21 mouse cellular contexts compared by ENCODE assay signal in genomic region chr15:3501683-3502082, GRCm38 (mm10).
A peak's percentile ranks its signal among the peaks of the same experiment; 100 is the strongest.
DNase-seq lines count a peak whose midpoint lies in the region; ATAC-seq and TF ChIP-seq lines count a peak whose summit lies in the region.
"Had no signal": no experiment of that assay in that cellular context is flagged by ENCODE, and none has a peak within 500 bp of the region (broad histone marks: within the 10 kb centered on the region; RNA-seq: fewer than 3 reads in every experiment).

No protein-coding gene starts in this region.

- no peaks in the 10 kb centered on the region for H3K36me3 ChIP-seq in embryonic facial prominence, embryonic 14.5 days (ENCODE audit: control insufficient read depth, insufficient read depth, low read length)
- no peaks in the 10 kb centered on the region for H3K36me3 ChIP-seq in embryonic facial prominence, embryonic 10.5 days (replicated peaks)
- no peaks in the 10 kb centered on the region; the same call in 1 of the 2 replicates for H3K36me3 ChIP-seq in kidney, embryonic 16.5 days (ENCODE audit: insufficient read depth, low read length)
- H3K36me3 ChIP-seq in stomach, embryonic 15.5 days, result no peaks in the 10 kb centered on the region
- H3K36me3 ChIP-seq in stomach, postnatal 0 days (ENCODE audit: control insufficient read depth, insufficient read depth, low read length), result no peaks in the 10 kb centered on the region
- no peaks in the 10 kb centered on the region for H3K36me3 ChIP-seq in stomach, embryonic 16.5 days (ENCODE audit: control insufficient read depth, insufficient read depth, low read length)
- H3K36me3 ChIP-seq: embryonic facial prominence, embryonic 13.5 days; forebrain, embryonic 15.5 days; heart, embryonic 15.5 days; hindbrain, embryonic 15.5 days; midbrain, embryonic 10.5 days had no signal

- intact Hi-C loops in left cerebral cortex, postnatal 14 days (cut with DNase I), result no loop called here

- H3K4me1 ChIP-seq in embryonic facial prominence, embryonic 14.5 days (ENCODE audit: control insufficient read depth, insufficient read depth, low read length), result no peaks in the 10 kb centered on the region
- no peaks in the 10 kb centered on the region for H3K4me1 ChIP-seq in embryonic facial prominence, embryonic 10.5 days
- no peaks in the 10 kb centered on the region for H3K4me1 ChIP-seq in kidney, embryonic 16.5 days (ENCODE audit: insufficient read depth, low read length)
- H3K4me1 ChIP-seq in stomach, embryonic 15.5 days, result peaks cover 6% of the 10 kb centered on the region; the same call in 1 of the 2 replicates
- no peaks in the 10 kb centered on the region for H3K4me1 ChIP-seq in stomach, postnatal 0 days (replicated peaks; ENCODE audit: control insufficient read depth, insufficient read depth)
- peaks cover 21% of the 10 kb centered on the region for H3K4me1 ChIP-seq in stomach, embryonic 16.5 days (ENCODE audit: control insufficient read depth, insufficient read depth, low read length)
- H3K4me1 ChIP-seq: embryonic facial prominence, embryonic 13.5 days; forebrain, embryonic 15.5 days; hindbrain, embryonic 15.5 days; midbrain, embryonic 10.5 days had no signal

- 62% methylated on average over 3 of the region's 3 CpGs for WGBS in embryonic facial prominence, embryonic 14.5 days
- 83% methylated on average over 3 of the region's 3 CpGs for WGBS in embryonic facial prominence, embryonic 10.5 days
- 57% methylated on average over 3 of the region's 3 CpGs for WGBS in kidney, embryonic 16.5 days
- WGBS in stomach, embryonic 15.5 days, result 64% methylated on average over 3 of the region's 3 CpGs
- WGBS in stomach, postnatal 0 days, result 51% methylated on average over 3 of the region's 3 CpGs
- 66% methylated on average over 3 of the region's 3 CpGs for WGBS in stomach, embryonic 16.5 days

- TF ChIP-seq CTCF in stomach, postnatal 0 days (IDR thresholded peaks at IDR 0.05; ENCODE audit: low read depth), result no peak

- peak; percentile 52 for DNase-seq in embryonic facial prominence, embryonic 14.5 days (ENCODE audit: low spot score)
- no peak for DNase-seq in embryonic facial prominence, embryonic 10.5 days (ENCODE audit: low spot score)
- peak; percentile 56 for DNase-seq in kidney, adult 11 months
- no peak for DNase-seq in stomach, postnatal 0 days (ENCODE audit: low spot score)
- no peak for DNase-seq in left cerebral cortex, postnatal 14 days (ENCODE audit: low spot score in 2 of 2)
- DNase-seq: adrenal gland, postnatal 10 days; cerebellum, adult 18-20 months; cerebellum, postnatal 14 days; gastrocnemius, postnatal 14 days; layer of hippocampus, postnatal 36 days; liver, postnatal 0 days; lung, postnatal 10 days had no signal

- no peak for ATAC-seq in embryonic facial prominence, embryonic 14.5 days (ENCODE audit: low read depth)
- no peak for ATAC-seq in kidney, embryonic 16.5 days (ENCODE audit: low FRiP score, low TSS enrichment)
- ATAC-seq in stomach, embryonic 15.5 days (ENCODE audit: insufficient read depth, low FRiP score, low read depth), result peak; percentile 61; the same call in 1 of the 2 replicates
- no peak for ATAC-seq in stomach, postnatal 0 days (ENCODE audit: low FRiP score, low TSS enrichment)
- ATAC-seq in stomach, embryonic 16.5 days (ENCODE audit: insufficient read depth, low FRiP score), result no peak
- ATAC-seq: forebrain, embryonic 15.5 days; liver, postnatal 0 days had no signal

- H3K9me3 ChIP-seq in embryonic facial prominence, embryonic 14.5 days (ENCODE audit: control insufficient read depth, low read length), result no peaks in the 10 kb centered on the region
- no peaks in the 10 kb centered on the region for H3K9me3 ChIP-seq in embryonic facial prominence, embryonic 10.5 days
- no peaks in the 10 kb centered on the region for H3K9me3 ChIP-seq in kidney, embryonic 16.5 days (ENCODE audit: low read length)
- H3K9me3 ChIP-seq in stomach, embryonic 15.5 days, result no peaks in the 10 kb centered on the region
- H3K9me3 ChIP-seq in stomach, postnatal 0 days (ENCODE audit: control insufficient read depth, low read length), result no peaks in the 10 kb centered on the region
- no peaks in the 10 kb centered on the region for H3K9me3 ChIP-seq in stomach, embryonic 16.5 days (replicated peaks; ENCODE audit: control insufficient read depth, low read length)
- H3K9me3 ChIP-seq: embryonic facial prominence, embryonic 13.5 days; forebrain, embryonic 15.5 days; heart, embryonic 15.5 days; hindbrain, embryonic 15.5 days; midbrain, embryonic 10.5 days had no signal

- no peaks in the 10 kb centered on the region for H3K27me3 ChIP-seq in embryonic facial prominence, embryonic 14.5 days (replicated peaks; ENCODE audit: control insufficient read depth, insufficient read depth, low read length)
- no peaks in the 10 kb centered on the region for H3K27me3 ChIP-seq in embryonic facial prominence, embryonic 10.5 days (replicated peaks; ENCODE audit: low read depth, poor library complexity, severe bottlenecking)
- no peaks in the 10 kb centered on the region for H3K27me3 ChIP-seq in kidney, embryonic 16.5 days (ENCODE audit: insufficient read depth, low read length)
- H3K27me3 ChIP-seq in stomach, embryonic 15.5 days (replicated peaks), result no peaks in the 10 kb centered on the region
- H3K27me3 ChIP-seq in stomach, postnatal 0 days (ENCODE audit: control insufficient read depth, insufficient read depth, low read length), result no peaks in the 10 kb centered on the region
- H3K27me3 ChIP-seq in stomach, embryonic 16.5 days (ENCODE audit: control insufficient read depth, insufficient read depth, low read length), result no peaks in the 10 kb centered on the region
- H3K27me3 ChIP-seq: embryonic facial prominence, embryonic 13.5 days; forebrain, embryonic 15.5 days; heart, embryonic 15.5 days; hindbrain, embryonic 15.5 days had no signal

- no peak overlapping the region for H3K27ac ChIP-seq in embryonic facial prominence, embryonic 14.5 days (replicated peaks; ENCODE audit: low read depth, low read length)
- no peak overlapping the region for H3K27ac ChIP-seq in embryonic facial prominence, embryonic 10.5 days (replicated peaks)
- no peak overlapping the region for H3K27ac ChIP-seq in kidney, embryonic 16.5 days (ENCODE audit: low read length)
- no peak overlapping the region for H3K27ac ChIP-seq in stomach, embryonic 15.5 days
- H3K27ac ChIP-seq in stomach, postnatal 0 days (replicated peaks), result no peak overlapping the region
- H3K27ac ChIP-seq in stomach, embryonic 16.5 days (ENCODE audit: low read length), result peak overlapping the region; percentile 60; the same call in 1 of the 2 replicates
- H3K27ac ChIP-seq: embryonic facial prominence, embryonic 13.5 days; forebrain, embryonic 15.5 days; heart, embryonic 15.5 days; hindbrain, embryonic 15.5 days; midbrain, embryonic 10.5 days had no signal

- no peak overlapping the region for H3K9ac ChIP-seq in embryonic facial prominence, embryonic 14.5 days (ENCODE audit: low read depth, low read length)
- H3K9ac ChIP-seq in kidney, embryonic 16.5 days (replicated peaks; ENCODE audit: low read length), result no peak overlapping the region
- no peak overlapping the region for H3K9ac ChIP-seq in stomach, embryonic 15.5 days
- H3K9ac ChIP-seq in stomach, postnatal 0 days (ENCODE audit: low read length), result no peak overlapping the region
- H3K9ac ChIP-seq in stomach, embryonic 16.5 days (ENCODE audit: low read length), result no peak overlapping the region
- H3K9ac ChIP-seq: embryonic facial prominence, embryonic 13.5 days; forebrain, embryonic 15.5 days; heart, embryonic 15.5 days; hindbrain, embryonic 15.5 days; liver, postnatal 0 days had no signal

- H3K4me2 ChIP-seq in embryonic facial prominence, embryonic 14.5 days (ENCODE audit: low read depth, low read length), result no peak overlapping the region
- no peak overlapping the region for H3K4me2 ChIP-seq in kidney, embryonic 16.5 days (replicated peaks; ENCODE audit: low read depth, low read length)
- H3K4me2 ChIP-seq in stomach, embryonic 15.5 days, result no peak overlapping the region
- no peak overlapping the region for H3K4me2 ChIP-seq in stomach, postnatal 0 days (replicated peaks; ENCODE audit: low read depth)
- no peak overlapping the region for H3K4me2 ChIP-seq in stomach, embryonic 16.5 days (ENCODE audit: low read depth, low read length)
- H3K4me2 ChIP-seq: embryonic facial prominence, embryonic 13.5 days; forebrain, embryonic 15.5 days; heart, embryonic 15.5 days; hindbrain, embryonic 15.5 days; liver, embryonic 11.5 days had no signal

- no peak for TF ChIP-seq EP300 in stomach, postnatal 0 days (optimal IDR thresholded peaks at IDR 0.05)

- H3K4me3 ChIP-seq in embryonic facial prominence, embryonic 14.5 days (ENCODE audit: low read depth, low read length), result no peak overlapping the region
- H3K4me3 ChIP-seq in embryonic facial prominence, embryonic 10.5 days, result no peak overlapping the region
- no peak overlapping the region for H3K4me3 ChIP-seq in kidney, embryonic 16.5 days (ENCODE audit: low read length)
- no peak overlapping the region for H3K4me3 ChIP-seq in stomach, embryonic 15.5 days (replicated peaks)
- no peak overlapping the region for H3K4me3 ChIP-seq in stomach, postnatal 0 days (ENCODE audit: low read depth, low read length)
- H3K4me3 ChIP-seq in stomach, embryonic 16.5 days (replicated peaks; ENCODE audit: low read length), result no peak overlapping the region
- H3K4me3 ChIP-seq: embryonic facial prominence, embryonic 13.5 days; forebrain, embryonic 15.5 days; heart, embryonic 15.5 days; hindbrain, embryonic 15.5 days; midbrain, embryonic 10.5 days had no signal

Comparison
In these comparisons a context has a peak if more than half of its experiments do, and no peak if none do; other contexts are left out.
1. DNase-seq: peak in embryonic facial prominence, embryonic 14.5 days (single experiment) and kidney, adult 11 months (single experiment); none in embryonic facial prominence, embryonic 10.5 days (single experiment), stomach, postnatal 0 days (single experiment) and left cerebral cortex, postnatal 14 days (0 of 2).